Mouse (Mus musculus) NIH3T3 (cell line): ENCODE results near the gene Gm13128.
"Not testable (repeated sequence)": the region's sequence is repeated elsewhere in the genome, so short reads cannot be mapped to it uniquely, and the experiment has no call there.

Experiments
- DNase-seq: peaks from one replicate; pipeline ENCODE4 v3.0.0-alpha.2; 2012; ENCODE audit warnings: low read depth

The Gm13128 gene

DNA sequence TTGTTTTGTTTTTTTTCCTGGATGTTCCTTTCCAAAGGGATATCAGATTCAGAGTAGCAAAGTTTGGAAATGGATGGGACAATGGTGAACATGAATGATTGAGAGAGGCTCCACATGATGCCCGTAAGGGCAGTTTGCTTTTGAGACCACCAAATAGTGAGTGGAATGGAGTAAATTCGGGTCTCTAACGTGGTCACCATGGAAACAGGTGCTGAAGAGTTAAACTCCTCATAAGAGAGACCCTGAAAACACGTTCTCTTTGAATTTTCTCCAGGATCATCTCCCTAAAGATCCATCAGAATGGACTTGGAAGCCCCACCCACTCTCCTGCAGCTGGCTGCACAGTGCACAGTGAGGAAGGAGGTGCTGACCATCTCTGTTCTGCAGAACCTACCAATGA is at the start of gene Gm13128:
TSS of gene Gm13128 (plus strand) at position 301 of the 400 bp plus-strand sequence.
- not testable (repeated sequence) for DNase-seq

DNA sequence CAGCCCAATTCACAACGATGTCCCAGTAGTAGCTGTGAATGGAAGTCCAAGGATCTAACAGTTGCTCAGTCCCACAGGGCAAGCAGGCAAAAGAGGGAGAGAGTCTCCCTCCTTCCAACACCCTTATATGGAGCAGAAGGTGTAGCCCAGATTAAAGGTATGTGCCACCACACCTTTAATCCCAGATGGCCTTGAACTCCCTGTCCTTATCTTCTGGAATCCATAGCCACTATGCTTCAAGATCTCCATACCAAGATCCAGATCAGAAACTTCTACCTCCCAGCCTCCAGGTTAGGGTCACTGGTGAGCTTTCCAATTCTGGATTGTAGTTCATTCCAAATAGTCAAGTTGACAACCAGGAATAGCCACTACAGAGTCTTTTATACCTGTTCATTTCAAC is 49.7 kb upstream of the Gm13128 start, which contains the start of gene Pramel5:
TSS of gene Pramel5 (minus strand) at position 101 of the 400 bp plus-strand sequence.
- not testable (repeated sequence) for DNase-seq

DNA sequence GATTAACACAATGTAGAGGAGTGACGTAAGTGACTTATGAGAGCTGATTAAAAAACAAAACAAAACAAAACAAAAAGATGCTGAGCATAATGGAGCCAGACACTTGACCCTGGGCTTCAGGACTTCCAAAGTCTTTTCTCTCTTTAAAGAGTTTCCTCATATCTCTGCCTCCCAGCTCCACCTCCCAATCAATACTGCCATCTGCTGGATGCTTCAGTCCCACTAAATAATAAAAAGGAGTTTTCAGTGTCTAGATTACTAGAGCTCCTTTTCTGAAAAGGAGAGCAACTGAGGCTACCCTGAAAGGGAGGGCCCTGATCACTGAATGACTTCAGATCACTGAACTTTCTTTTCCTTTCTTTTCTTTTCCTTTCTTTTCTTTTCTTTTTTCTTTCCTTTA is 30.6 kb upstream of the Gm13128 start:
- DNase-seq, result not testable (repeated sequence)

DNA sequence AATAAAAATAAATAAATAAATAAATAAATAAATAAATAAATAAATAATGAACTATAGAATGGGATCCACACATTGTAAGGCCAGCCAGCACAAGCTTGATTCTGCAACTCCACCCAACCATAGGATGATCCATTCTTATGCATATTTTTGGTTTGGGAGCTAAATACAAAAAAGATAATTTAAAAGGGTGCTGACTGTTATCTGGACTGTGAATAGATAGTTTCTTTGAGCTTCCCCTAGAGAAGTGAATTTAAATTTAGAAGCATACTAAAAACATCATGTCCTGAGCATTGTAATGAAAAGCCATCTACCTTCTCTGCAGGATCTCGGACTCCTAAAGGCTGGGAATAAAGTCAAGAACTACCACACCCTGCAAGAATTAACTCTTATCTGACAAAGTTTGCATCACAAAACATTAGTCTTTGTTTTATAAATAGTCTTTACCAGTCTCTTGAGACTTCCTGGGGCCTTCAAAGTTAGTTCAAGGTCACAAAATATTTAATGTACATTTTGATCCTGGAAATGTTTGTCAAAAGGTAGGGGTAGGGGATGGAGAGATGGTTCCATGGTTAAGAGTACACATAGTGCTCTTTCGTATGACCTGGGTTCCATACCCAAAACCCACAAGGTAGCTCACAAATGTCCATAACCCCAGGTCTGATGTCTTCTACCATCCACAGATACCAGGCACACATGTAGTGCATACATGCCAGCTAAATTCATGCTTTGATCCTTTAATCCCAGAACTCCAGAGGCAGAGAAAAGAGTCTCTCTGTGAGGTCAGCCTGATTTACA is 17.2 kb upstream of the Gm13128 start:
- not testable (repeated sequence) for DNase-seq

DNA sequence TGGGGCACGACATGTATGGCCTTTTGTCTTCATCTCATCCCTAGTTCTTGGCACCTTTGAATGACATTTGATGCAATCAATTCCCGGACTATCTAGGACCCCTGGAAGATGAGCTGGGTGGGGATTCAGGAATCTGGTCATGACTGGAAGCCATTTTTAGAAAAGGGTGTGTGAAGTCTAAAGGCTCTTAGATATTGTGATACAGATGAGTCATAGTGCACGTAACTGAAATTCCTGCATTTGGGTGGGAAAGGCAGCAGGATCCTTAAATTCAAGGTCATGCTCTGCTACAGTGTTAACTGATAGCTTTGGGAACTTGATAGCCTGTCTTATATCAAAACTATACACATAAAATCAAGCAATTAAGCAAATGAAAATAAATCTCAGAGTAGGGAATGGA is 5.8 kb downstream of the Gm13128 start:
- not testable (repeated sequence) for DNase-seq

DNA sequence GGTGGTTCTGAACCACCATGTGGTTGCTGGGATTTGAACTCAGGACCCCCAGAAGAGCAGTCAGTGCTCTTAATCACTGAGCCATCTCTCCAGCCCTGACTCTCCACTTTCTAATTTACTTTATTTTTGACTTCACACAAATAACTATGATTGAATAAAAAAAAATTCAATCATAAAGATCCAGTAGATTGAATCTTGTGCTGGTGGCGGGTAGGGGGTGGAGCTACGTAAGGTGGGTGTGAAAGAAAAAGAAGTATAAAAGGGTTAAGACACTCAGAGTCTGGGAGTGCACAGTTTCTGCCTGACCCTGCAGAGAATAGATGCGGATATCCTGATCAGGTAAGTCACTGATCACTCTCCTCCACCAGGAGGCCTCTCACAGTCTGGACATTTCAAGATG is 27.6 kb downstream of the Gm13128 start, which contains the start of gene Gm13119:
TSS of gene Gm13119 (plus strand) at position 301 of the 400 bp plus-strand sequence.
- not testable (repeated sequence) for DNase-seq

DNA sequence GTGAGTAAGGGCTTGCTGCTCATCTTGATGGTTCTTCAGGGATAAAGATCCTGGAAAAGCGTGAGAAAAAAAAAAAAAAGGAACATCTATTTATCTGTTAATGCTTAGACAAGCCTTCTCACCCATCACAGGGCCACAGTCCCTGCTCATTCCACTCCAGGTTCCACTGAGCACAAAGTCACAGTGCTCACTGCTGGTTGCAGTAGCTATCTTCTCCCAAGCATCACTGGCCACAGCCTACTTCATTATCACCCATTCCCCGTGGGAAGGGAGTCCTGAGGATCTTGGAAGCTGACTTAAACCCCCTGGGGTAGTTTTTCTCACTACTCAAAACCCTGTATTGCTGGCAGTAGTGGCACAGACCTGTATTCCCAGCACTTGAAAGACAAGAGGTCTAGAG is 47.9 kb downstream of the Gm13128 start, which contains the start of gene Pramef20:
TSS of gene Pramef20 (minus strand) at position 23 of the 400 bp plus-strand sequence.
- no peak for DNase-seq
